In genomic region chr17:14497086-14497485, GRCm38 (mm10) we compare ENCODE assay signal across 18 mouse cellular contexts.
A peak's percentile ranks its signal among the peaks of the same experiment; 100 is the strongest.
DNase-seq lines count a peak whose midpoint lies in the region; ATAC-seq lines count a peak whose summit lies in the region.
"Had no signal": no experiment of that assay in that cellular context is flagged by ENCODE, and none has a peak within 500 bp of the region (broad histone marks: within the 10 kb centered on the region; RNA-seq: fewer than 3 reads in every experiment).

No protein-coding gene starts in this region.

- peak; percentile 86 for DNase-seq in heart, adult 11 months
- DNase-seq in heart, postnatal 36 days, result no peak
- peak; percentile 11 for DNase-seq in R1 (ENCODE audit: low read depth, low spot score)
- DNase-seq in embryonic facial prominence, embryonic 14.5 days (ENCODE audit: low spot score), result no peak
- peak; percentile 80 for DNase-seq in mesoderm, embryonic 11.5 days (ENCODE audit: low read depth, low spot score)
- no peak for DNase-seq in layer of hippocampus, adult 11-12 months (ENCODE audit: low spot score)
- no peak for DNase-seq in gastrocnemius, postnatal 25 days
- no peak for DNase-seq in ovary, postnatal 36 days (ENCODE audit: low spot score)
- DNase-seq: adrenal gland, postnatal 25 days; cerebellum, adult 9-10 months; gastrocnemius, adult 2 months; heart, adult 2 months; kidney, adult 8-10 months; lung, embryonic 14.5 days had no signal

- H3K27ac ChIP-seq in embryonic facial prominence, embryonic 14.5 days (replicated peaks; ENCODE audit: low read depth, low read length), result no peak overlapping the region
- H3K27ac ChIP-seq: embryonic facial prominence, embryonic 15.5 days; forebrain, embryonic 13.5 days; gastrocnemius, adult 2 months; heart, adult 2 months; macrophage had no signal

- H3K4me3 ChIP-seq in embryonic facial prominence, embryonic 14.5 days (ENCODE audit: low read depth, low read length), result no peak overlapping the region
- H3K4me3 ChIP-seq: embryonic facial prominence, embryonic 15.5 days; forebrain, embryonic 13.5 days; gastrocnemius, adult 2 months; heart, adult 2 months had no signal

- no peaks in the 10 kb centered on the region for H3K9me3 ChIP-seq in embryonic facial prominence, embryonic 14.5 days (ENCODE audit: control insufficient read depth, low read length)
- H3K9me3 ChIP-seq: embryonic facial prominence, embryonic 15.5 days; forebrain, embryonic 13.5 days had no signal

- H3K27me3 ChIP-seq in embryonic facial prominence, embryonic 14.5 days (replicated peaks; ENCODE audit: control insufficient read depth, insufficient read depth, low read length), result no peaks in the 10 kb centered on the region
- H3K27me3 ChIP-seq: forebrain, embryonic 13.5 days had no signal

- no peaks in the 10 kb centered on the region for H3K36me3 ChIP-seq in embryonic facial prominence, embryonic 14.5 days (ENCODE audit: control insufficient read depth, insufficient read depth, low read length)
- H3K36me3 ChIP-seq: embryonic facial prominence, embryonic 15.5 days had no signal

- H3K9ac ChIP-seq in embryonic facial prominence, embryonic 14.5 days (ENCODE audit: low read depth, low read length), result no peak overlapping the region
- H3K9ac ChIP-seq: embryonic facial prominence, embryonic 15.5 days; forebrain, embryonic 13.5 days; lung, embryonic 14.5 days had no signal

- H3K4me1 ChIP-seq in embryonic facial prominence, embryonic 14.5 days (ENCODE audit: control insufficient read depth, insufficient read depth, low read length), result peaks cover 35% of the 10 kb centered on the region; the same call in 1 of the 2 replicates
- H3K4me1 ChIP-seq: forebrain, embryonic 13.5 days had no signal

- WGBS in embryonic facial prominence, embryonic 14.5 days, result 35% methylated on average over 15 of the region's 15 CpGs

- intact Hi-C loops in heart, postnatal 36 days (cut with DNase I), result no loop called here

- H3K4me2 ChIP-seq in embryonic facial prominence, embryonic 14.5 days (ENCODE audit: low read depth, low read length), result no peak overlapping the region
- H3K4me2 ChIP-seq: embryonic facial prominence, embryonic 15.5 days; forebrain, embryonic 13.5 days; liver, embryonic 11.5 days; lung, embryonic 14.5 days had no signal

- ATAC-seq in embryonic facial prominence, embryonic 14.5 days (ENCODE audit: low read depth), result peak; percentile 41; the same call in 1 of the 2 replicates
- ATAC-seq: forebrain, embryonic 13.5 days had no signal

Comparison
In these comparisons a context has a peak if more than half of its experiments do, and no peak if none do; other contexts are left out.
1. DNase-seq: peak in heart, adult 11 months (single experiment), R1 (single experiment) and mesoderm, embryonic 11.5 days (single experiment); none in heart, postnatal 36 days (0 of 2), embryonic facial prominence, embryonic 14.5 days (single experiment), layer of hippocampus, adult 11-12 months (single experiment), gastrocnemius, postnatal 25 days (single experiment) and ovary, postnatal 36 days (single experiment).